Mouse (Mus musculus) Muller cell, postnatal 12 days (primary cell): ENCODE data around the gene Dnajc6.

Experiments used
- DNase-seq: peaks from one replicate; pipeline ENCODE4 v3.0.0-alpha.2; 2015; ENCODE audit errors: inconsistent ontology term

Gene Dnajc6

DNA sequence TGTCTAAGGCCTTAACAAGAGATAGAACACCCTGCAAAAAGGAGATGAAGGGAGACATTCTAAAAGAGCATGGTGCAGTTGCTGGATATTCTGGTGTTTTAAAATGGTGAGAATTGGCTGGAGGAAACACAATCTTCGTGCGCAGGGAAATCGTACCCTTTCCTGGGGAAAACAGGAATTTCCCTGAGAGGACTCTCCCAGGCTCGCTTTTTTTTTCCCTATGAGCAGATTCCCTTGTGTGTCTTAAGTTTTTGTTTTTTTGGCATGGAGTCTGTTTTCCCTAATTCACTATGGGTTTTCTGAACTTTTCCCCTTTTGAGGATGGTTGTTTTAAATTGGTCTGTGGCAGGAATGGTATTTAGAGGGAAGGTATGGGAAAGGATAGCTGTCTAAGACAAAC, 192.8 kb downstream of the Dnajc6 start:
- DNase-seq = no peak

DNA sequence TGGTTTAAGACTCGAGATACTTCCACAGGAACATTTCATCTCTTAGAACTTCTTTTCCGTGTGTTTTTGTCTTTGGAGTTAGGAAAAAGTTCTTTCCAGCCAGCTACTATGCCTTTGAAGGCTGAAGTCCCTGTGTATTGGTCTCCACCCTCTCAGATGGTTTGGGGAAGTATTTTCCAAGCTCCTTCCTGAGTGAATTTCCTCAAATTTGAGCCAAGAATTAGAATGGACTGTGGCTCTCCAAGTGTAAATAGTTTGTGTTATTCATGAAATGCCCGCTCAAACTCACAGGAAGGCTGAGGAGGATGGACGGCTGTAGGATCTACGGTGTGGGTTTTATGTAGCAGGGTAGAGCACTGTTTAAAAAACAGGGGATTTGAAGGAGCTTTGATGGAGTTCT, 193.2 kb downstream of the Dnajc6 start:
- DNase-seq = no peak
